Comparison of ENCODE assay signal across 24 mouse cellular contexts in genomic region chr7:96418146-96418545, GRCm38 (mm10).
"Had no signal": no experiment of that assay in that cellular context is flagged by ENCODE, and none has a peak within 500 bp of the region (broad histone marks: within the 10 kb centered on the region; RNA-seq: fewer than 3 reads in every experiment).

No protein-coding gene starts in this region.

- ATAC-seq: liver, postnatal 0 days had no signal

- H3K9me3 ChIP-seq: kidney, embryonic 15.5 days; limb, embryonic 12.5 days; limb, embryonic 15.5 days; lung, embryonic 15.5 days; midbrain, embryonic 10.5 days; midbrain, embryonic 13.5 days; neural tube, embryonic 13.5 days had no signal

- H3K4me1 ChIP-seq: megakaryocyte, embryonic 14.5 days had no signal

- H3K4me3 ChIP-seq: kidney, embryonic 15.5 days; left cerebral cortex, adult 2 months; limb, embryonic 12.5 days; limb, embryonic 15.5 days; lung, embryonic 15.5 days; megakaryocyte, embryonic 14.5 days; midbrain, embryonic 10.5 days; midbrain, embryonic 13.5 days; myocyte; neural tube, embryonic 13.5 days had no signal

- H3K27me3 ChIP-seq: kidney, embryonic 15.5 days; limb, embryonic 12.5 days; limb, embryonic 15.5 days; lung, embryonic 15.5 days; megakaryocyte, embryonic 14.5 days; midbrain, embryonic 13.5 days; neural tube, embryonic 13.5 days had no signal

- H3K4me2 ChIP-seq: kidney, embryonic 15.5 days; limb, embryonic 12.5 days; limb, embryonic 15.5 days; liver, embryonic 11.5 days; lung, embryonic 15.5 days; midbrain, embryonic 13.5 days; neural tube, embryonic 13.5 days had no signal

- H3K9ac ChIP-seq: kidney, embryonic 15.5 days; limb, embryonic 12.5 days; limb, embryonic 15.5 days; liver, embryonic 14.5 days; liver, postnatal 0 days; lung, embryonic 15.5 days; midbrain, embryonic 13.5 days; neural tube, embryonic 13.5 days had no signal

- DNase-seq: kidney, postnatal 10 days; left cerebral cortex, postnatal 4 days; liver, postnatal 0 days; lung, postnatal 10 days; lung, postnatal 36 days; right cerebral cortex, adult 18-20 months; right cerebral cortex, postnatal 14 days; right cerebral cortex, postnatal 4 days; thymus, adult 2 months; thymus, postnatal 14 days; thymus, postnatal 4 days had no signal

- H3K36me3 ChIP-seq: kidney, embryonic 15.5 days; limb, embryonic 12.5 days; limb, embryonic 15.5 days; lung, embryonic 15.5 days; midbrain, embryonic 10.5 days; midbrain, embryonic 13.5 days; neural tube, embryonic 13.5 days had no signal

- H3K27ac ChIP-seq: left cerebral cortex, adult 2 months; limb, embryonic 15.5 days; liver, embryonic 14.5 days; midbrain, embryonic 10.5 days; midbrain, embryonic 13.5 days; stomach, postnatal 0 days had no signal
